Mouse (Mus musculus) lung, adult 18-20 months (tissue): ENCODE data around the gene Tfdp2.

Experiments used
- DNase-seq, 2 experiments: peaks; one replicate each; pipeline ENCODE4 v3.0.0; 2022; ENCODE audit warnings: mixed read lengths in 2 of 2

The Tfdp2 gene

DNA sequence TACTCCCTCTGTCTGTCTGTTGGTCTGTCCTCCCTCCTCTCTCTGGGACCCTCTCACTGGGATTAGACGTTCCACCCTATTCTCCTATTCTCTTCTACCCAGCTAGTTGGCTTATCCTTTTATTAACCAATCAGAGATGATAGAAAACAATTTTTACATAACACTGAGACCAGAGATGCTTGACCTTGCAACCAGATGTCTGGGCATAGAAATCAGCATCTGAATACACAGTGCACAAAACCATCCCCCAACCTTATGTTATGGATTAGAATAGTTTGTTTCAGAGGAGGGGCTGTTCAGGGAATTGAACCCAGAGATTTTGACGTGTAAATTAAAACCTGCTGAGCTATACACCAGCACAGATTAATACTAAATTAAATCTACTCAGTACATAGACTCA is 34.2 kb downstream of the Tfdp2 start:
- DNase-seq: no peak

DNA sequence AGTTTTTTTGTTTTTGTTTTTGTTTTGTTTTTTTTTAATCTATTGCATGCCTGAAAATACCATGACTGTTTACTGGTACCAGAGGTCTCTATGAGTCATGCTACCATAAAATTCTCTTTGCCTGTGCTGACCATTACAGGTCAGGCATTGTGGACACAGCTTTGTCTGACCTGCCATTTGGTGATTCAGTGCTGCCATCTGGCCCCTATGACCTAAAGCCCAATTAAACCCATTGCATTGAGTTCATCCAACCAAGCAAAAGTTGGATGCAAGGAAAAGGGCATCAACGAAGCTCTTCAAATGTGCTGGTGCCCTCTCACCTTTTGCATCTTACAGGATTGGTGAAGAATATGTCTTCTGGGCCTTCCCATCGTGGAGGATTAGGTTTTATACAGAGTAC is 39.4 kb downstream of the Tfdp2 start:
- no peak for DNase-seq

DNA sequence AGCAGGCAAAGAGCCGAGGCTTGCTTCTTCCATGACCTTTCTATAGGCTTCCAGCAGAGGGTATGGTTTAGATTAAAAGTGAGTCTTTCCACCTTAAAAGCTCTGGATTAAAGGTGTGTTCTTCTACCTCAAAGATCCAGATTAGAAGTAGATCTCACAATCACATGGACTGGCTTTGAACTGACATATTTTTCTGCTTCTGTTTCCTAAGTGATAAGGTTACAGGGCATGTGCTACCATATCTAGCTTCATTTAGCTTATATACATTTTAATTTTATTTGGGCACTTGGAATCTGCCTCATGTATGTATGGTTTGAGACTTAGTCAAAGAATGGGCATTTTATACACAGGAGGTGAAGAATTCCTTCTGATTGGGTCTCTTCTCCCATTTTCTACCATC is 41.3 kb downstream of the Tfdp2 start:
- DNase-seq: no peak

DNA sequence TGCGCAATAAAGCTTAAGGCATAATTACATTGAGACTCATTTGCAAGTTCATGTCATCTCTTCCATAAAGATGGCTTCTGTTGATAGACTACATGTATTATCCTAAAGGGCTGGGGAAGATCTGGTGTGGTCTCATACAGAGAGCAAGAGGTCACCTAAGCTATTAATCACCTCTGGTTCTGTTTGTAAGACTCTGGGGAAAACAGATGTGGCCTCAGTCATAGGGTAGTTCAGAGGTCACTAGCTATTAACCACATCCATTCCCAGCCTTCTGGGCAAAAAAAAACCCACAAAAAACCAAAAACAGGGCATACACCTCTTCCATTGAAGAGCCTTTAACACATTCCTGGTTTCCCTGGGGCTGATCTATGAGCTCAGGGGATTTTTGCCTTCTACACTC is 42.2 kb downstream of the Tfdp2 start:
- no peak for DNase-seq

DNA sequence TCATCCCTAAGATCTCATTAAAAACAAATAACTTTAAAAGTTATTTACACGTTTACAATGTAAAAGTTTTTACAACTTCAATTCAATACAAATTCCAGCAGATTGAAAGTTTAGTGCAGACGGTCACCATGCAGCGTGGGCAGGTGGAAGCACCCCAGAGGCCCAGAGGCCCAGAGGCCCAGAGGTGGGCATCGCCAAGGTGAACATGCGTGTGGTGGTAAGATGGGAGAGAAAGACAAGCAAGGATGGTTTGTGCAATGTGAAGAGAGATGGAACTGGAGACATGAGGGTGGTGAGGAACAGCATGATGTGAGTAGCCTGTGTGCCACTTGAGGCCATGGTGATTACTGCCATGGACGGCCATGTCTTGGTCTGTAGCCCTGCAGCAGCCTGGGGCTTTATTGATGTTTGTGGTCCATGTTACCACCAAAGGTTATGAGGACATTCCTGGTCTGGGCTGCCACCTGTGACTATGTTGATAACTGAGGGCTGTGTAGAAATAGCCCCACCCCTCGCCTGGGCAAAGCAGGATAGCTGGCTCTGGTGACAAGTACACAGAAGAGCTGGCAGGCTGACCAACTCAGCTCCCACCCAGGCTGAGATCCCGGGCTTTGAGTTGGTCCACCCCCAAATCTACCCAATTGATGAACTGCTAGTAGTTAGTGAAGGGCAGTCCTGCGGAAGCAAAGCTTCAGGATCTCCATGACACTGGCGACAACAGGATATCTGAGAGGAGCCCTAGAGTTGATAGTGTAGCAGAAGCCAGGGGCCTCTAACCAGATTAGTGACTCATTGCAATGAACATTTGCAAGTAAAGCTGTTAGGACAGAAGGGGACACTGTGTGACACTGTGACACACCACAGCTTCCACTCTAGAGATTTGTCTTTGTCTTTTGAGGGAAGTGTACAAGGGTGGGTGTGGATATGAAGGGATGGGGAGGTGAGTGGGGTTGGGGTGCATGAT is 45.3 kb downstream of the Tfdp2 start:
- no peak for DNase-seq

DNA sequence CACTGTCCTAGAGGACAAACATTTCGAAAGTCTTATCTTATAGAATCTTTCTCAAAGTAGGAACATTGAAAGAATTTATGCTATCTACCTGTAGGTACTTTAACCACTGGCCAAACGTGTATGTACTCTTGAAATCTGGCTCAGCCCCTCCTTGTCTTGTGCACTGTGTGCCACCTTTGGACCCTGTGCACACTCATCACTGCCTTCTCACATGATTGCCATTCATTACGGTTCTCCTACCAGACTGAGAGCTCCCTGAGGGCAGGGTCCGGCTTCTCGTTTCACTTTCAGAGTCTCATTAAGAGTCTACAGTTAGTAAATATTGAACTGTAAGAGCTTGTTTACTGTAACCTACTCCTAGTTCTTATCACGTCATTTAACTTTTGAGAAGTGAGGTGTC is 47.8 kb downstream of the Tfdp2 start:
- DNase-seq: peak in 1 of 2 experiments; percentile 6

DNA sequence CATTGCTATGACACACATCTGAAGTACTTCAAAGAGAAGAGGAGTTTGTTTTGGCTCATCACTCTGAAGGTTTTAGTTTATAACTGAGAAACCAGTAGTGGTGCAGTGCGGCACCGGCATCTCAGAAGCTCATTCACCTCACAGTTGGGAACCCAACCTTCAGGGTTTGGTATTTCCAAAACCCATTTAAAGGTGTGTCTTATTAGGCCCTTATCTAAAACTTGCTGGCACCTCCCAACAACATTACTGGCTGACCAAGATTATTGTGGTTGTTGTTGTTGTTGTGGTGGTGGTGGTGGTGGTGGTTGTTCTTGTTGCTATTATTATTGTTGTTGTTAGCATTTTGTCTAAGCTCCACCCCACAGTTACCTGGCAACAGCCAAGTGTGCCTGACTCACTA is 58.7 kb downstream of the Tfdp2 start:
- DNase-seq: no peak

DNA sequence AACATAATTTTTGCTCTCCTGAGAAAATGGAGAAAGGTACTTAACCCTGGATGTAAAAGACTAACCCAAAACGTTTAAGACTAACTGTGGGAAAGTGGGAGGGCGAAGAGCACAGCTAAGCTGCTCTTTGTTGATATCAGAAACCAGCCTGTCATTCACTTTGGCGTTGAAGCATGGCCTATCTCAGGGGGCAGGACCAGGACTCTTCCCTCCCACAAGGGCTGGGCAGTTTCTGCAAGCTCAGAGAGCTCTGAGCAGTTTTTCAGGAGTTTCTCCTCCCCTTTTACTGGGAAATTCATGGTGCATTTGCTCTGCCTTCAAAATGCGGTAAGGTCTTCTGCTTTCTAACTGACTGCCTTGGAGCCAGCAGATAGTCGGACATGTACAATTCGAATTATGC is 62.4 kb downstream of the Tfdp2 start:
- no peak for DNase-seq

DNA sequence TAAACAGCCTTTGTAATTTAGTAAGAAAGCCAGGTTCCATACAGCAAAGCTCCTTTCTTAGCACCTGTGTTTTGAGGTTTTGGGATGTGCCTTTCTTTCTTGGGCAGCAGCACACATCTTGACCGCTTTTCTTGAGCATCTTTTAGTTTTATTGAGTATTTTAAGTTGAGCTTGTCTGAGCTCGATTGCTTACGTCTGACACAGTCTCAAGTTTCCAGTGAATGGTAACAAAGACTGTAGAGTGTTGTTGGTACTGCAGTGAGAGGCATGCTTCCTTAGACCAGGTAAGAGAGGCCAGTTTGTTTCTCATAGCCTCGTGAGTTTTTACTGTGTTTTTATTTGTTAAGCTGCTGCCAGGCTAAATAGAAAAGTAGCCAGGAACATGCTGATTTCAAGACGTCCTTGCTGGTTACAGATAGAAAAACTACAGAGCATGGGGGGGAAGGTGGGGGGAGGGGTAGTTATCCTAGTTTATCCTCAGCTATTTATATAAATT is 63.0 kb downstream of the Tfdp2 start:
- peak in 1 of 2 experiments; percentile 10 for DNase-seq

DNA sequence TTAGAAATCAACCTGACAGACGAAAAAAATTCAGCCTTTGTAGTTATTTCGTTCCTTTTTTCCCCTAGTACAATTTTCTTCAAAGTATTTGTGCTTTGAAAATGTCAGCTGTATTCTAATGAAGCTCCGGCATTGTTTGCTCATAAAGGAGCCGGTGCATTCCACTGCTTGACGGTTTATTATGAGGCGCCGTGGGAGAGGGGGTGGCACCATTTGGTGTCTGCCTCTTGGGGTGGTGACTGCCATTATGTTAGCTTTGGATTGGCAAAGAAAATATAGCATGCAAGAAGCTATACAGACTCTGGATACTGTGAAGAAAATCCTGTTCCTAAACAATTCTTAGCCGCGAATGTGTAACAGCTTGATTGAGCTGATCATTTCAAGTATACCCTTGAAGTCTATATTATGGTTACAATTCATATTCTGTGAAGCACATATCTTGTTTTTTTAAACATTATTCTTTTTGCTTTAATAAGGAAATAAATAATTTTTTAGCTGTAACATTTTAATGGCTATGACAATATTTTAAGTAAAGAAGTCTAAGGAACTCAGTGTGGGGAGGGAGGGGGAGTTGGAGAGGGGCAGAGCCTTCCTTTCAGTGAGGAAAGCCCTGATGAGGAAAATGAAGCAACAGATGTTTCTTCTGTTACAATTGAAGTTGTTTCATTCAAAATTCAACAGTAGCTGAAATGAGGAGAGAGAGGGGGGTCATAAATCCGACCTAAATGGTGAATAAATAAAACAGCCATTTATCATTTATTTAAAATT is 63.9 kb downstream of the Tfdp2 start:
- DNase-seq: no peak

DNA sequence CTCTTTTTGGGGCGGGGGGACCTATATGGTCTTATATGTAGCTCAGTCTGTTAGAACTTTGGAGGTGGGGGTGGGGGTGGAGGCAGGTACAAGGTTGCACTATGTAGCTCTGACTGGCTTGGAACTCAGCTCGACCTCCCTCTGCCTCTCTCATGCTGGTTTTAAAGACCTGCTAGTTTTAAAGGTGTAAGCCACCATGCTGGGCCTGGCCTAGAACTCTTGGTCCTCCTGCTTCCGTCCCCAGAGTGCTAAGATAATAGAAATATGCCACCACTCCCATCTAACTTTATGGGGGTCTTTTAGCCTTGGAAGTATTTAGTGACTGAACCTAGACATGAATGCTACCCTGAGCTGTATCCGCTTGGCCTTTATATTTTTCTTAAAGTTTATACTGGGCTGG is 65.0 kb downstream of the Tfdp2 start:
- no peak for DNase-seq

DNA sequence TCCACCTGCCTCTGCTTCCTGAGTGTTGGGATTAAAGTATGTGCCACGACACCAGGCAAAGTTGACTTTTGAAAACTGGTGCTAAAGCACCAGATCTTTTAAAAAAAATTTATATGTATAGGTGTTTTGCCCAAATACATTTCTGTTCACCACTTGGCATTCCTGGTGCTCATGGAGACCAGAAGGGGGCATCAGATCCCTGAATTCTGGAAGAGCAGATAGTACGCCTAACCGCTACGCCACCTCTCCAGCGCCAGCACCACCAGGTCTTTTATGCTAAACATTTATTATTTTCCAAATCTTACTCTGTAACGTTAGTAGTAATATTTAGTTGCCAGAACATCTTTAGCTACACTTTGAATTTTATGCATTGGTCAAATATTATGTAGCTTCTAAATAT is 65.9 kb downstream of the Tfdp2 start:
- no peak for DNase-seq

DNA sequence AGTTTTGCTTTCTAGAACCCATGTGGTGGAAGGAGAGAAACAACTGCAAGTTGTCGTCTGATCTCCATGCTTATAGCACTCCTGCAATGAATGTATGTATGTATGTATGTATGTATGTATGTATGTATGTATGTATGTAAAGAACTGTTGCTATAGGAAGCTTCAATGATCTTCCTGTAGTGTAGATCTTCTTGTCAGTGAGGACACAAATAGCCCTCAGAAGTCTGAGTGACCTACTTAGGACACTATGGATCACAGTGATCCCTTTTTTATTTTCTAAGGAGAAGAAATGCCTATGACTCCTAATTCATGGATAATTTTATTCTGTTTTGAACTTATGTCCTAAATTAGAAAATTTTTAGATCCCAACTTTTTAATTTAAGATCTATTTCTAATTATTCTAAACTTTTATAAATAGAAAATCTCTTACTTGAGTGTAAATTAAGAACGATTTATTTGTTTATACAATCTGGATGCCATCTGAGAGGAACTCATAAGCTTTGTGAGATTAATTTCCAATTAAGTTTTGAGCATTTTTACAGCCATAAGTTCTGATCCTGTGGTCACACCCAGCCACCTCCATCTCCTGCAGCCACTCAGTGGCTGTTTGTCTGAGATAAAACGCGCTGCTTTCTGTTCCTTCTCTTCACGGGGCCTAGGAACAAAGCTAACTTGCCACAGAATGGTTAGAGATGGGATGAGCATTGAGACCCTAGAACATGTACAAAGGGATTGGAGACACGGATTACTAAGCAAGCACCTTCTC is 70.9 kb downstream of the Tfdp2 start:
- no peak for DNase-seq

DNA sequence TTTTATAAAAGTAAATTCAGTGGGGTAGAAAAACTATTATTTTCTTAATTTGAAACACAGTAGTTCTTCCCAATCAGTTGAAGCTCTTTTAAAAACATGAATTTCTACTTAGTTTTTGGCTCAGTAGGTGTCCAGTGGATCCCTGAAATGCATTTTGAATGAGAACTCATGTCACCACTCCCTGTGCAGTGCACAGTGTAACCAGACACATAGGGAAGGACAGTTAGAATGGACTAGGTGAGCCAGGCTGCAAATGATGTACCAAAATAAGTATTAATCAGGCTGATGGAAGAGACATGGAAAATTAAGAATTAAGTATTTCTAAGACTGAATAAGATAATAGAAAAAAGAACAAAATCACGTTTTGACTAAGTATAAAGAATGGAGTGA is 71.5 kb downstream of the Tfdp2 start:
- no peak for DNase-seq

DNA sequence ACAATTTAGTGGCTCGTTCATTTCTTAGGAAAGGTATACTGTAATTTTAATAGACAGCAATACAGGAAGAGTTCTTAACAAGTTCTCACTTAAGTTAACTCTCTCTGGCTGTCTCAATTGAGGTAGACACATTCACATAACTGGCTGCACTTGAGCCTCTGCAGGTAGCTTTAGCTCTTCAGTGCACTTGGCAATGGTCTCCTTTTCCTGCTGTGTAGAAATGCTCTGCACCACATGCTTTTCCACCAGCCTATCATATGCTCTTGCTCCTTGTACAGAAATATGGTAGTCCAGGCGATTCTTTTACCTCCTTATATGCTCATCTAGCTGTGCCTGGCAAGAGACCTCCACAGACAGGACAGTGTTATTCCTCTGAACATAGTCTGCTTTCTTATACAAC is 73.7 kb downstream of the Tfdp2 start:
- DNase-seq: no peak

DNA sequence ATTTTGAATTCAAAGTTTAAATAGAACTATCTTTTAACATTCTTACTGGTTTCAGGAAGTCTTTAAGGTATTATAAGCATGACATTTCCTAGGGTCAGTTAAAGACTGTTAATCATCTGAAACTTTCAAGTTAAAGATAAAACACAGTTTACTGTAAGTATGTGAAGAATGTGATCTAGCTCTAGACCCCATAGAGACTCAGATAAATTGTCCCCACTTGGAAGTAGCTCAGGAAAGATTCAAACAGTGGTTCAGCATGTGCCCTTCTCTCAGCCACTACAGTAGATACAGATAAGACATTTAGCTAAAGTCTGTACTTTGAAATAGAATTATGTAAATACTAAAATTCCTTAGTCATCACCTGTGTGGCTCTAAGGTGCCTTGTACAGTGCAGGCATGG is 79.5 kb downstream of the Tfdp2 start:
- DNase-seq: no peak

DNA sequence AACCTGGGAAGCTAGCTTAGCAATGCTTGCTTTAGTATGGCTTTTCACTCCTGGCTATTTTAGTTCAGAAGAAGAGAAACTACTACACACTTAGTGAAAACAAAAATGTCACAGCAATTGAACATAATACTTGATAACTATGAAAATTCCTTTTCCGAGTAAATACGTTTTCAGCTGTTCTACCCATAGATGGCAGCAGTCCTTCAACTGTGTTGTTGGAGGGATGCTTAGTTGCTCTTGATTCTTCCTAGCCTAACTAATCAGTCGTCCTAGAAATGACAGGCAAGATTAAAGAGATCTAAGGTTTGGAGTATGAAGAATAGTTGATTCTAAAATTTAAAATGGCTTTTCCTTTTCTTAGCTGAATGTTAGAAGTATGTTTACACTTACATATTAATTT is 85.4 kb downstream of the Tfdp2 start:
- no peak for DNase-seq

DNA sequence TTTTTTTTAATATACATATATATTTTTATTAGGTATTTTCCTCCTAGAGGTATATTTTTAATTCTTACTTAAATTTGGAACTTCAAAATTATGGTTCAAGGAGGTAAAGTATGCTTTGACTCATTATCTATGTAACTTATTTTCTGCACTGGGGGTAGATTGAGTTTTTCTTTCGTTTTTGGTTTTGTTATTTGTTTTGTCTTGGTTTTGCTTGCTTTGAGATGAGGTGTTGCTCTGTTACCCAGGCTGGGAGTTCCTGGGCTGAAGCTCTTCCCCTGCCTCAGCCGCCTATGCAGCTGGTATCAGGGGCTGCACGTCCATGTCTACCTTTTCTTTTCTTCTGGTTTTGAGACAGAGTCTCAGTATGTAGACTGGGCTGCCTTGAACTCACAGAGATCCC is 86.0 kb downstream of the Tfdp2 start:
- DNase-seq: no peak

DNA sequence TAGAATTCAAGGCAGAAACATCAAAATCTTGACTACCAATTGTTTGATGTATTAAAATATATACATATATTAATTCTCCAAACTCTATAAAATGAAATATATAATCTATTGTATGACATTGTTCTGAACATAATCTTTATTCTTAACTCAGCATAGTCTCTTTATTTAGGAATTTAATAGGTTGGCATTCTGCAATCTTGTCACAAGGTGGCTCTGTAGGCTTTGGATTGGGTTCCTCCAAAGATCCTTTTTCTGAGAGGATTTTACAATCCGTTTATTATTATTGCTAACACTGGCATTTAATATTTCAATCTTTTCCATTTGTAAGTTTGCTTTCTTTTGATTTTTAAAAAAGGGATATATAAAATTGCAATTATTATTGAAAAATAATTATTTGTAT is 88.8 kb downstream of the Tfdp2 start:
- no peak for DNase-seq

DNA sequence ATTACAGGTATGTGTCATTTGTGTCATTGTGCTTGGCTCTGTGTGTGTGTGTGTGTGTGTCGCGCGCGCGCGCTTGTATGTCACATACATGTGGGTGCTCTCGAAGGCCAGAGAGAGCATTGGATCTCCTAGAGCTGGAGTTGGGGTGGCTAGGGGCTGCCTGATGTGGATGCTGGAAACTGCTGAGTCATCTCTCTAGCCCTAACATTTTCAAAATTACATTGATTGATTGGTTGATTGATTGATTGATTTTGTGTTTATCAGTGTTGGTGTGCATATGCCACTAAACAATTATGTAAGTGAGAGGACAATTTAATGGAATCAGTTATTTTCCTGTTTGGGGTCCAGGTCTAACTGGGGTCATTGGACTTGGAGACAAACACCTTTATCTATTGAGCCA is 96.1 kb downstream of the Tfdp2 start:
- DNase-seq: no peak

DNA sequence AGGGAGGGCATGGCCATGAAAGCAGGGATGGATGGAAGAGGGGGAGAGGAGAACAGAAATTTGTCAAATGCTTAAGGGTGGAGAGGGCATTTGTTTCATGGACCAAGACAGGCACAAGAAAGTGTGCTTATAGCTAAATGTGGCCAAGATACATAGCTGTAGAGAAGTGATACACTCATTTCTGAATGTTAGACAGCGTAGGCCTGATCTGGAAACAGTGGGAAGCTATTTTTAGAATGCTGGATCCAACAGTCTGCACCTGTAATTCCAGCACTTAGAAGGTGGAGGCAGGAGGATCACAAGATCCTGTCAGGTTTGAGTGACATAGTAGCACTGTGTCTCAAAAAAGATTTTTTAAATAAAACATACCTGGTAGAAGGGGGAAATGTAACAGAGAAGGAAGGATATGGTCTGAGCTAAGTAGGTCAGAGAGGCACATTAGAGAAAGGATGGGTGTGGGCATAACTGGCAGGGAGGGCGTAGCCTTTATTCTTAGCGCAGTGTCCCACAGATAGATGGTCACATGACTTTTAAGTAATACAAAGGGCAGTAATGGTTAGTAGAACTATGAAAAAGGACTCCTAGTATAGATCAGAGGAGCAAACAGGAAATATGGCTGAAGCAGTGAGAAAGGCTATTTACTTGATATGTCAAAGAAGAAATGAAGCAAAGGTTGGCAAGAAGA is 103.4 kb downstream of the Tfdp2 start:
- no peak for DNase-seq

DNA sequence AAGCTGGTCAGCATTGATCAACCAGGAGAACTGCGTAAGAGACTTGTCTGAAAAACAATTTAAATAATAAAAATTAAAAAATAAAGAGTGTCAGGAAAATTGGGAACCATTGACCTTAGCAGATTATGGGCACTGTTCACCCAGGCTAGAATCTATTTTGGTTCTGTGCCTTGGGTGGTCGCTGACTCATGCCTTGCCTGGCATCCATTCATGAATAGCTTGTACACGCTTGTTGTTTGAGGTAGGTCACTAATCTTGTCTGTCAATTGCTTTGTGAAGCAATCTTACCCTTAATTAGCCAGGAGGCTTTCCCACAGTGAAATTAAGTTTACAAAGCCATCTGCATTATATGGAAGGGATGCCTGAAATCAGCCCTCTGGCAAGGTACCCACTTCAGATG is 112.7 kb downstream of the Tfdp2 start:
- no peak for DNase-seq

DNA sequence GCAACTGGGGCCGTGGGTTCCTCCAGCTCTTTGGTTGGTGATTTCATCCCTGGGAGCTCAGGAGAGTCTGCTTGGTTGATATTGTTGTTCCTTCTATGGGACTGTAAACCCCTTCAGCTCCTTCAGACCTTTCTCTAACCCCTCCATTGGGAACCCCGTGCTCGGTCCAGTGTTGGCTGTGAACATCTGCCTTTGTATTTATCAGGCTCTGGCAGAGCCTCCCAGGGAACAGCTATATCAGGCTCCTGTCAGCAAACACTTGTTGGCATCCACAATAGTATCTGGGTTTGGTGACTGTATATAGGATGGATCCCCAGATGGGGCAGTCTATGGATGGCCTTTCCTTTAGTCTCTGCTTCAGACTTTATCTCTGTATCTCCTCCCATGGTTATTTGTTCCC is 116.0 kb downstream of the Tfdp2 start:
- no peak for DNase-seq
